Mouse (Mus musculus) hindbrain, embryonic 14.5 days (tissue): Measurements from ENCODE around the gene Depdc7. TPM values are rescaled to one million over a fixed set of nuclear protein-coding genes. Genes with fewer than 3 reads are reported as not detected.

ENCODE experiments used
- polyA plus RNA-seq: library from polyadenylated mRNA; unstranded; fragments of >200 nt; fragmentation: Nextera tagmentation; extraction: Ambion mirVana; gene quantifications from 2 replicates; pipeline ENCODE4 v1.2.1, GENCODE M21; 2014

The Depdc7 gene
- polyA plus RNA-seq, 1 experiment from 2014 or later, result 1.6 TPM

Other genes with a start within 250 kb of the Depdc7 start
- 13.8 and 15.6 TPM in 2 replicates for gene Hipk3, start 248.4 kb downstream of the Depdc7 start, polyA plus RNA-seq
- 78.7 and 79.5 TPM in 2 replicates for gene Cstf3, start 152.4 kb downstream of the Depdc7 start, polyA plus RNA-seq
- 50.8 and 71.0 TPM in 2 replicates for gene Tcp11l1, start 30.7 kb downstream of the Depdc7 start, polyA plus RNA-seq
- gene Pin1rt1, start 26.5 kb downstream of the Depdc7 start, polyA plus RNA-seq, result 0.35 TPM in 1 of 2 replicates, not detected in the other
- 11.1 and 11.3 TPM in 2 replicates for gene Qser1, start 73.9 kb upstream of the Depdc7 start, polyA plus RNA-seq
- 0.53 and 0.94 TPM in 2 replicates for gene Prrg4, start 107.0 kb upstream of the Depdc7 start, polyA plus RNA-seq
- gene Ccdc73, start 124.9 kb upstream of the Depdc7 start, polyA plus RNA-seq, result 7.2 and 7.6 TPM in 2 replicates